Mouse (Mus musculus) B cell, adult 2 months (primary cell): ENCODE results near the gene Tmem109.

Experiments
- DNase-seq, 2 experiments: peaks; one replicate each; pipeline ENCODE4 v3.0.0; 2022

The Tmem109 gene

DNA sequence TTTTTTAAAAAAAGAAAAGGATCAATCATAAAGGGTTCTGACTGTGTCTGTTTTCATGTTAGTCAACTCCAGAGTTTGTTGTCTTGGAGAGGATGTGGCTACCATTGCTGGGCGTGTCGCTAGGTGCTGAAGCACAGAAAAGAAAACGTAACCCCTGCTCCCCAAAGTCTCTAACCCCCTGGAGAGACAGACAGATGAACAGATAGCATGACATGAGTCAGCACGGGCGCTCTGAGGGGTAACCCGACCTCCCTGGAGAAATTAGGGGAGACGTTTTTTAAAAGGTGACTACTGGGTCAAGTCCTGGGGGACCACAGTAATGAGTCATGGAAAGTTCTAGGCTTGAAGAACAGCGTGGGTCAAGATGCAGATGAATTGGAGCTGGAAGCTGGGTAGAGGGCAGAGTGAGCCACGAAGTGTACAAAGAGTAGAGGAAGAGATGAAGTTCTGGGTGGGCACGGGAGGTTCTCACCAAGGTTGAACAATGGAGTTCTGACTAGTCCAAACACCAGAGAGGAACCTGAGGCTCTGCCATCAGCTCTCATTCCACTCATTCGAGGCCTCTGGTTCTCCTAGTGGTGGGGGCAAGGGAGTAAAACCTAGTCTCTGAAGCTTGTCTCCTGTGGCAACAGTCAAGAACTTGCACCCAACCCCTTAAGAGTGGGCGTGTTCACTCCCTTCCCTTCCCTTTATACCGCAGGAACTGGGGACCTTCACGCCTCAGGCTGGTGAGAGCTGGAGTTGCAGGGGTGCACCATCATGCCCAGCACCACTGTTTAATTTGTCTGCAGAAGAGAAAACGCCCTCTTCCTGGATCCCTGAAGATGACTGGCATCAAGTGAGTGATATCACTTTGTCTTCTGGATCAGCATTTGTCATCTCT, 42.5 kb downstream of the Tmem109 start, which contains the start of gene Slc15a3:
Slc15a3 (plus strand) TSS at position 718 of the 883 bp plus-strand sequence.
- DNase-seq = peak; percentile 29 to 34

DNA sequence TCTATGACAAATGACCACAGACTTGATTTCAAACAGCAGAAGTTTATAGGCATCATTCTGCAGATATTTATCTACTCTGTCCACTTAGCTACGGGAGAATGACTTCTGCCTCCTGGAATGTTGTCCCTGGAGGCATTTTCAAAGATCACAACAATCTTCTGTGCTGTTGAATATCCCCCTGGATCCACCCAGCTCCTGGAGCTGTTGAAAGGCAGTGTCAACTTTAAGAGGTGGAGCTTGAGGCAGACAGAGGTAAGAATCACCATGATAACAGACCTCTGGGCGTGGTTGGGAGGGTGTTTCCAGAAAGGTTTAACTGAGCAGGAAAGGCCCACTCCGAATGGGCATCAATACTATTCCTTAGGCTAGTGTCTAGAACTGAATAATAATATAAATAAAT, 46.1 kb downstream of the Tmem109 start:
- no peak for DNase-seq

DNA sequence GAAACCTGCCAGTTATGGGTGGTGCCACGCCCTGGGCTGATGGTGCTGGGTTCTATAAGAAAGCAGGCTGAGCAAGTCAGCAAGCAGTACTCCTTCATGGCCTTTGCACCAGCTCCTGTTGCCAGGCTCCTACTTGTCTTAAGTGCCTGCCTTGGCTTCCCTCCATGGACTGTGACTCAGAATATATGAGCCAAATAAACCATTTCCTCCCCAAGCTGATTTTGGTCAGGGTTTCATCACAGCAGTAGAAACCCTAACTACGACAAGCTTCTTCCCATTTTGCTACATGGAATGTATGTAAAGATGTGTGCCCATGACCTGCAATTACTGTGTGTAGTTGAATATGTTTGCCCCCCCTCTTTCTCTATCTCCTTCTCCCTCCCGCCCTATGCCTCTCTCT, 48.2 kb downstream of the Tmem109 start:
- DNase-seq = no peak

DNA sequence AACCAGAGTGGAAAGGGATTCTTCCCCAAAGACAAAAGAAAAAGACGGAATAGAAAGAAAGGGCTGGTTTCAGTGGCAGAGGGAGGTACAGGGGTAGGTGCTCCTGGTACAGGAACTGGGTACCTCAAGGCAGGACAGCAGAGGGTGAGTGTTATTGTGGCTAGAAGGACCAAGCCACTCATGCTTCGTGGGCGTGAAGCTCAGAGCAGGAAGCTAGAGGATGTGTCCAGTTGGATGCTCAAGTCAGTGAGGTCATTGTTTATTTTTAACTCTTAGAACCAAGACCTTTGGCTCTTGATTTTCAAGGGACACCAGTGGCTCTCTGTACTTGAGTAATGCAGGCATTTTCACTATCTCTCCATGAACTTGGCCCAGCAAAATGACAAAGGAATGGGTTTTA, 49.8 kb downstream of the Tmem109 start:
- DNase-seq = no peak

DNA sequence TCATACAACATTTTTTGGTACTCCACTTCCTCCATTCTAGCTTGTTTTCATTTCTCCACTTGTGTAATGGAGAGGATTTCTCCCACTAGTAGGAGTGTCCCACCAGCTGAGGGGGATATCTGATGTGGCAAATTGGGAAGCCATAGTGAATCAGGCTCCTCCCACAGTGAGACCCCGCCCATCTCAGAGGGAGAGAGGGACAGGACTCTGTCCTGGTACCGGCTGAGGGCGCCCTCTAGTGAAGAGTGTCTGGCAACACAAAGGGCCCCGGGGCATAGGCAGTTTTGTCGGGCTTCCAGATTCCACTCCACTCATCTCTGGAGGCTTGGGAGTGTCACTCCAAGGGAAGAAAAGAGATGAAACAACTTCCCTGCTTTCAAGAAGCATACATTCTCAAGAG, 50.4 kb downstream of the Tmem109 start:
- peak; percentile 74 to 77 for DNase-seq

DNA sequence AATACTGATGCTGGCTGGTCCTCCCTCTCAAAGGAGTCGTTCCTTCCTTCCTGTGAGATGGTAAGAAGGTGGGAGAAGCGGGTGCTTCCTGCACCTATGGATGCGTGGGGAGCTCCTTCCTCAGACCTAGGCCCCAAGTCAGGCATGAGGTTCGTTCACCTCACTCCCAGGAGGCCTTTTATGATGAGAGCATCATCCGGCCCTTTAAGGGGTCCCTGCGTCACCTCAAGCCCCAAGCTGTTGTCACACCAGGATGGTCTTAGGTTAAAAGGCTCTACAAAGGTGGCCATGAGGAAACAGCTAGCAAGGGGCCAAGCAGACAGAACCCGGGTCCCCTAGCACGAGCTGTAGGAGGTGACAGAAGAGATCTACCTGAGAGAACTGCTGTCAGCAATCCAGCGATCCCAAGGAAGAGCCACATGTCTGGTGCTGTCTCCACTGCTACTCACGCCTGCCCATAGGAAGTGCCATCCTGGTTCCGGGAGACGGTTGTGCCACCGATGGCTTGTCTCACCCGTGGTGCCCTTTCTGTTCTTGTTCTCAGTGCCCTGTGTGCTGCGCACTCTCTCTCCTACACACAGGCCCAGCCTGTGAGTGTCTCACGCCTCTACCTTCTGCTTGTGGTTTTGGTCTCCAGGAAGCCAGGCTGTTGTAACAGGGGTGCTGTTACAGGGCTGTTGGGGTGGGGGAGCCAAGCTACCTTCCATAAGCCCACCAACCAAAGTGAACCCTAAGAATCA, 52.2 kb downstream of the Tmem109 start, which contains the start of gene Cd6:
Cd6 (minus strand) TSS at position 623 of the 740 bp plus-strand sequence.
- no peak for DNase-seq

DNA sequence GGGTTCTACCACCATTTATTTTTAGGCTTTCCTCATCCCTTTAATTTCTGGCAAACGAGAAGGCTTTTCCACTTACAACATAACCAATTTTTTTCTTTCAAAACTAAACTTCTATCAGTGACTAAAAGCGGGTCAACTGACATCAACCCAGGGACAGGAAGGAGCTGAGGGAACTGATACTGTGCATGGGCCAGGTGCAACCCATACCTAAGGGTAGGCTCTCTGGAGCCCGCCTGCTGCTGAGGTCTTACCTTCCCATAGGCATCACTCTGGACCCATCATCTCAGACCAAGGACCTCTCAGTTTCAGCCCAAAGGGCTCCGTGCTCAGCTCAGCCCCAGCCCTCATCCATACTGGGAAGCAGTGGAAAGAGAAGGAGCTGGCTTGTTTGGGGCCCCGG, 53.5 kb downstream of the Tmem109 start:
- no peak for DNase-seq

DNA sequence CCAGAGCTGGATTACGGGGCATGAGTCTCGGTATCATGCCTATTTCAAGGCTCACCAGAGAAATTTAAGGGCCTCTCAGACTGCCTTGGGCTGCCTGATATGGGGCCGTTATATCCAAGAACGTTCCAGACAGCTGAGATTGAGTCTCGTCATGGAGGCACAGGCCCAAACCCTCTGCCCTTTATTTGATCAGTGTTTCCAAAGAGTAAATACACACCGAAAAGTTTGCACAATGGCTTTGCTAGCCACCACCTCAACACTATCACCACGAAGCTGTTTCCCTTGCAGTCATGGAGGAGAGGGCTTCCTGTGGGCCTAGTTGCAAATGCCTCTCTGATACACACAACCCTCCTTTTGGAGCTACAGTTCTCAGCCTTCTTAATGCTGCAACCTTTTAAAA, 57.7 kb downstream of the Tmem109 start:
- no peak for DNase-seq

DNA sequence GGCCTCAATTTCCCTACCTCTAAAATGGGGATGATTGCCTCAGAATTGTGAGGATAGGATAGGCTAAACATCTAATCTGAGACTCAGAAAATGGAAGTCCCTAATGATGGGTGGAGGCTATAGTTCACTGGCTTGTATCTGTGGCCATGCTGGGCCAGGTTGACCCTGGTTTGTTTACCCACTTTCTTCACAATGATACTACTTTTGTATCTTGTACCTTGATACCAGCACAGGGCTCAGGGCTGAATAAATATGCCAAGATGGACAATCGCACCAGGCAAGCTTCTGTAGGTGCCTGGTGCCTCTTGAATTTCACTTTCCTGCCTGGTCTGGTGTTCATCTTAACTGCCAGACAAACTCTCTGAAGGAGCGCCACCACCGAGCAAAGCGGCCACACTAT, 59.3 kb downstream of the Tmem109 start:
- DNase-seq = no peak

DNA sequence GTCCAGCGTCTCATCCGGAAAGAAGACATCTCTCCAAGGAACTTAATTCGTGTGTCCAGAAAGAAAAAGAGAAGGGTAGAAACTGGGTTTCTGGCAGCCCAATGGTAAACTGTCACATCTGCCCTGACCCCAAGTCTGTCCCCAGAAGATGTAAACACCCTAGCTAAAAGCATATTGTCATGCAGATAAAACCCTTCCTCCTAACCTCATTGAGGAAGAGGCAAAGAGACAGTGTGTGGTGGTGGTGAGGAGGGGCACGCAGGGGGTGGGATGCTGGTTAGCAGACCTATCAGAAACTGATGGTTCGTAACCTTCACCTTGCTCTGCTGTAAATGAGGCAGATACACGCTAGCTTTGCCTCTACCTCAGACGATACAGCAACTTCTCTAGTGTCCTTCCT, 60.5 kb downstream of the Tmem109 start:
- DNase-seq = no peak
